Mouse (Mus musculus) neural tube, embryonic 13.5 days (tissue): ENCODE data around the gene Ankrd39. TPM values are rescaled to one million over a fixed set of nuclear protein-coding genes. Genes with fewer than 3 reads are reported as not detected.

Experiments used
- ATAC-seq: fragments of 200-750 bp; cut with Nextera tagmentation; 2 replicates; pipeline ENCODE4 v1.8.0; 2017; ENCODE audit warnings: low read depth, mild to moderate bottlenecking, moderate TSS enrichment, moderate library complexity
- H3K27ac ChIP-seq: fragments of 300-500 bp; sonication (generic); replicated peaks from 2 replicates; pipeline ENCODE4 v1.5.1; 2015; ENCODE audit warnings: moderate library complexity, mild to moderate bottlenecking, inconsistent platforms
- H3K27me3 ChIP-seq: fragments of 300-500 bp; sonication (generic); 2 replicates; pipeline ENCODE4 v1.6.1; 2015; ENCODE audit warnings: mild to moderate bottlenecking, inconsistent platforms
- H3K36me3 ChIP-seq: fragments of 300-500 bp; sonication (generic); 2 replicates; pipeline ENCODE4 v1.6.1; 2015; ENCODE audit warnings: mild to moderate bottlenecking, inconsistent platforms
- H3K4me1 ChIP-seq: fragments of 300-500 bp; sonication (generic); replicated peaks from 2 replicates; pipeline ENCODE4 v1.6.1; 2015; ENCODE audit warnings: inconsistent platforms
- H3K4me2 ChIP-seq: fragments of 300-500 bp; sonication (generic); 2 replicates; pipeline ENCODE4 v1.6.1; 2015; ENCODE audit warnings: inconsistent platforms, mild to moderate bottlenecking, moderate library complexity
- H3K4me3 ChIP-seq: fragments of 300-500 bp; sonication (generic); 2 replicates; pipeline ENCODE4 v1.5.1; 2015; ENCODE audit warnings: mild to moderate bottlenecking, inconsistent platforms
- H3K9ac ChIP-seq: fragments of 300-500 bp; sonication (generic); 2 replicates; pipeline ENCODE4 v1.6.1; 2015; ENCODE audit warnings: moderate library complexity, mild to moderate bottlenecking, inconsistent platforms
- H3K9me3 ChIP-seq: fragments of 300-500 bp; sonication (generic); 2 replicates; pipeline ENCODE4 v1.6.1; 2016; ENCODE audit warnings: inconsistent platforms
- WGBS: fragments of 180-500 bp; shearing (Covaris S2); methylation state at CpG from one replicate; pipeline ENCODE4 v1.1.7; 2015; 5-methylcytosine and 5-hydroxymethylcytosine counted together
- polyA plus RNA-seq: library from polyadenylated mRNA; unstranded; fragments of >200 nt; fragmentation: Nextera tagmentation; extraction: Ambion mirVana; gene quantifications from 2 replicates; pipeline ENCODE4 v1.2.1, GENCODE M21; 2015

The Ankrd39 gene
- polyA plus RNA-seq, 1 experiment from 2014 or later = 26.2 TPM

- Histone ChIP-seq H3K27me3 (peaks cover 28% of the 10 kb centered on the region), H3K36me3 (no peaks in the 10 kb centered on the region), H3K4me1 (peaks cover 27% of the 10 kb centered on the region), H3K27ac (no peak overlapping the region), H3K4me2 (no peak overlapping the region), H3K9me3 (no peaks in the 10 kb centered on the region), H3K4me3 (no peak overlapping the region), H3K9ac (no peak overlapping the region)
- 84% methylated on average over 8 of the region's 8 CpGs for WGBS
- ATAC-seq = no peak
Measured at GRCm38 (mm10) chr1:36582211-36582610, 35.0 kb upstream of the Ankrd39 start.

GRCm38 (mm10) chr1:36581260-36581659 lies 34.0 kb upstream of the Ankrd39 start:
- Histone ChIP-seq H3K4me1 (peaks cover 27% of the 10 kb centered on the region), H3K9ac (0 out of 2 replicates have a peak overlapping the region, but pooled peaks have one; percentile 60), H3K36me3 (no peaks in the 10 kb centered on the region), H3K27ac (peak overlapping the region; percentile 87), H3K27me3 (peaks cover 28% of the 10 kb centered on the region), H3K4me2 (0 out of 2 replicates have a peak overlapping the region, but pooled peaks have one; percentile 41), H3K4me3 (no peak overlapping the region), H3K9me3 (no peaks in the 10 kb centered on the region)
- ATAC-seq = no peak
- whole genome bisulfite sequencing = 41% methylated on average over 5 of the region's 5 CpGs

GRCm38 (mm10) chr1:36580384-36581207 lies 33.4 kb upstream of the Ankrd39 start:
- Histone ChIP-seq H3K27me3 (peaks cover 28% of the 10 kb centered on the region), H3K4me3 (no peak overlapping the region), H3K9me3 (no peaks in the 10 kb centered on the region), H3K4me1 (peaks cover 27% of the 10 kb centered on the region), H3K4me2 (peak overlapping the region; percentile 41), H3K27ac (peak overlapping the region; percentile 87), H3K36me3 (no peaks in the 10 kb centered on the region), H3K9ac (peak overlapping the region; percentile 60)
- ATAC-seq = peak; percentile 82
- 2% methylated on average over 17 of the region's 17 CpGs for WGBS

GRCm38 (mm10) chr1:36579974-36580383 lies 32.7 kb upstream of the Ankrd39 start:
- Histone ChIP-seq H3K36me3 (no peaks in the 10 kb centered on the region), H3K27ac (peak overlapping the region; percentile 87), H3K27me3 (peaks cover 28% of the 10 kb centered on the region), H3K4me1 (peaks cover 27% of the 10 kb centered on the region), H3K4me2 (peak overlapping the region; percentile 41), H3K4me3 (no peak overlapping the region), H3K9ac (peak overlapping the region; percentile 60), H3K9me3 (no peaks in the 10 kb centered on the region)
- ATAC-seq = peak; percentile 63
- WGBS = 28% methylated on average over 6 of the region's 6 CpGs

GRCm38 (mm10) chr1:36576991-36577675 lies 29.9 kb upstream of the Ankrd39 start:
- ATAC-seq = no peak
- WGBS = 59% methylated on average over 6 of the region's 6 CpGs
- Histone ChIP-seq H3K4me3 (no peak overlapping the region), H3K9me3 (no peaks in the 10 kb centered on the region), H3K4me1 (peaks cover 39% of the 10 kb centered on the region), H3K4me2 (no peak overlapping the region), H3K27ac (no peak overlapping the region), H3K9ac (no peak overlapping the region), H3K36me3 (no peaks in the 10 kb centered on the region), H3K27me3 (peaks cover 8% of the 10 kb centered on the region; the same call in 1 of the 2 replicates)

- Histone ChIP-seq H3K36me3 (no peaks in the 10 kb centered on the region), H3K4me3 (no peak overlapping the region), H3K9ac (no peak overlapping the region), H3K9me3 (no peaks in the 10 kb centered on the region), H3K4me2 (no peak overlapping the region), H3K4me1 (peaks cover 24% of the 10 kb centered on the region), H3K27me3 (peaks cover 8% of the 10 kb centered on the region; the same call in 1 of the 2 replicates), H3K27ac (no peak overlapping the region)
- WGBS = 69% methylated on average over 6 of the region's 6 CpGs
- no peak for ATAC-seq
Measured at GRCm38 (mm10) chr1:36575347-36575746, 28.1 kb upstream of the Ankrd39 start.

GRCm38 (mm10) chr1:36574196-36574955 lies 27.1 kb upstream of the Ankrd39 start:
- Histone ChIP-seq H3K27ac (no peak overlapping the region), H3K4me2 (no peak overlapping the region), H3K4me3 (no peak overlapping the region), H3K36me3 (no peaks in the 10 kb centered on the region), H3K4me1 (peaks cover 14% of the 10 kb centered on the region), H3K9me3 (no peaks in the 10 kb centered on the region), H3K27me3 (peaks cover 8% of the 10 kb centered on the region; the same call in 1 of the 2 replicates), H3K9ac (no peak overlapping the region)
- 83% methylated on average over 5 of the region's 5 CpGs for WGBS
- no peak for ATAC-seq

- no peak overlapping the region for H3K4me3 ChIP-seq
- no peak overlapping the region for H3K9ac ChIP-seq
- 84% methylated on average over 8 of the region's 8 CpGs for WGBS
- H3K27ac ChIP-seq = no peak overlapping the region
- no peaks in the 10 kb centered on the region for H3K36me3 ChIP-seq
- H3K4me2 ChIP-seq = no peak overlapping the region
- no peak for ATAC-seq
- H3K27me3 ChIP-seq = peaks cover 7% of the 10 kb centered on the region; the same call in 1 of the 2 replicates
- H3K4me1 ChIP-seq = peaks cover 15% of the 10 kb centered on the region
- H3K9me3 ChIP-seq = no peaks in the 10 kb centered on the region
Measured at GRCm38 (mm10) chr1:36573524-36573923, 26.3 kb upstream of the Ankrd39 start.

GRCm38 (mm10) chr1:36572709-36573108 lies 25.5 kb upstream of the Ankrd39 start:
- no peak for ATAC-seq
- H3K4me2 ChIP-seq = no peak overlapping the region

GRCm38 (mm10) chr1:36572140-36572700 lies 25.0 kb upstream of the Ankrd39 start:
- 54% methylated on average over 2 of the region's 2 CpGs for WGBS
- H3K27ac ChIP-seq = no peak overlapping the region
- no peak overlapping the region for H3K4me3 ChIP-seq
- H3K9me3 ChIP-seq = no peaks in the 10 kb centered on the region
- no peak overlapping the region for H3K4me2 ChIP-seq
- no peaks in the 10 kb centered on the region; the same call in 1 of the 2 replicates for H3K27me3 ChIP-seq
- no peaks in the 10 kb centered on the region for H3K36me3 ChIP-seq
- no peak for ATAC-seq
- peaks cover 23% of the 10 kb centered on the region for H3K4me1 ChIP-seq
- no peak overlapping the region for H3K9ac ChIP-seq

More at GRCm38 (mm10) chr1:36572709-36573108, 25.5 kb upstream of the Ankrd39 start:
- H3K27ac ChIP-seq = no peak overlapping the region
- H3K9me3 ChIP-seq = no peaks in the 10 kb centered on the region
- no peaks in the 10 kb centered on the region for H3K36me3 ChIP-seq
- H3K27me3 ChIP-seq = no peaks in the 10 kb centered on the region; the same call in 1 of the 2 replicates
- no peak overlapping the region for H3K4me3 ChIP-seq
- H3K4me1 ChIP-seq = peaks cover 23% of the 10 kb centered on the region
- no peak overlapping the region for H3K9ac ChIP-seq
- 69% methylated on average over 1 of the region's 1 CpGs for WGBS

- peaks cover 24% of the 10 kb centered on the region for H3K4me1 ChIP-seq
Measured at GRCm38 (mm10) chr1:36571627-36572026, 24.4 kb upstream of the Ankrd39 start.

More at GRCm38 (mm10) chr1:36571627-36572026, 24.4 kb upstream of the Ankrd39 start:
- Histone ChIP-seq H3K27me3 (no peaks in the 10 kb centered on the region), H3K27ac (no peak overlapping the region), H3K4me2 (no peak overlapping the region), H3K4me3 (no peak overlapping the region), H3K36me3 (no peaks in the 10 kb centered on the region), H3K9me3 (no peaks in the 10 kb centered on the region), H3K9ac (no peak overlapping the region)
- no peak for ATAC-seq
- WGBS = 50% methylated on average over 6 of the region's 6 CpGs
